Mouse (Mus musculus): Measurements from ENCODE around the gene Sfi1. TPM values are rescaled to one million over a fixed set of nuclear protein-coding genes. Genes with fewer than 3 reads are reported as not detected.
"Not testable (repeated sequence)": the region's sequence is repeated elsewhere in the genome, so short reads cannot be mapped to it uniquely, and the experiment has no call there.

Sfi1 gene
- polyA plus RNA-seq, 1 experiment from 2014 or later: 13.7 TPM

- not testable (repeated sequence) for H3K27ac ChIP-seq; DNase-seq (ENCODE audit: extremely low spot score, low spot score); H3K4me1 ChIP-seq; H3K4me3 ChIP-seq; H3K27me3 ChIP-seq (ENCODE audit: poor library complexity, severe bottlenecking)
- Histone ChIP-seq H3K36me3 (replicated peaks) (peaks cover 23% of the 10 kb centered on the region), H3K9me3 (peaks cover 25% of the 10 kb centered on the region)
- WGBS: 90% methylated on average over 3 of the region's 3 CpGs
These were observed 60.3 kb downstream of the Sfi1 start for GRCm38 (mm10) chr11:3132957-3133356.

DNA sequence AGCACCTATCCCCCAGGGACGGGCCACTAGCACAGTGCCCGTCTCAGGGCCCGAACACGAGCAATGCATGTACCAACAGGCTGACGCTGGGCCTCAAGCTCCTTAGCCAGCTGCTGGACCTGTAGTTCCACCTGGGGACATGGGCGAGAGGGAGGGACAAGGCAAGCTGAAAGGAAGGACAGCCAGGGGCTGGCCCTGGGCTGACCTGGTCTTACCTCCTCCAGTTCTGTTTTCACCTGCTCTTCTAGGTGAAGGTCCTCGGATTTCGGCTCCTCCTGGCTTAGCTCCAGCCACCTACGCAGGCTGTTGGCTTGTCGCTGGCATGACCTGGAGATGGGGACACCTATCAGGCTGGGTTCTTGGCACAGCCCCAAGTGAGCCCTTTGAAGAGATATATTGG is 61.3 kb downstream of the Sfi1 start:
- H3K27me3 ChIP-seq (ENCODE audit: poor library complexity, severe bottlenecking); H3K27ac ChIP-seq; H3K4me1 ChIP-seq; H3K4me3 ChIP-seq: not testable (repeated sequence)
- Histone ChIP-seq H3K9me3 (peaks cover 27% of the 10 kb centered on the region), H3K36me3 (replicated peaks) (peaks cover 23% of the 10 kb centered on the region)
- peak; percentile 38 for DNase-seq (ENCODE audit: extremely low spot score, low spot score)
- WGBS: 92% methylated on average over 10 of the region's 10 CpGs

GRCm38 (mm10) chr11:3129852-3130251 is 63.4 kb downstream of the Sfi1 start:
- 91% methylated on average over 8 of the region's 8 CpGs for WGBS
- peak; percentile 30 for DNase-seq (ENCODE audit: extremely low spot score, low spot score)
- not testable (repeated sequence) for H3K27ac ChIP-seq

GRCm38 (mm10) chr11:3129276-3129675 is 64.0 kb downstream of the Sfi1 start:
- Histone ChIP-seq H3K36me3 (replicated peaks) (peaks cover 21% of the 10 kb centered on the region), H3K9me3 (peaks cover 28% of the 10 kb centered on the region)
- 90% methylated on average over 2 of the region's 2 CpGs for WGBS
- not testable (repeated sequence) for DNase-seq (ENCODE audit: extremely low spot score, low spot score); H3K4me3 ChIP-seq; H3K27me3 ChIP-seq (ENCODE audit: poor library complexity, severe bottlenecking); H3K4me1 ChIP-seq; H3K27ac ChIP-seq

More at GRCm38 (mm10) chr11:3129852-3130251, 63.4 kb downstream of the Sfi1 start:
- not testable (repeated sequence) for H3K4me1 ChIP-seq; H3K27me3 ChIP-seq (ENCODE audit: poor library complexity, severe bottlenecking); H3K4me3 ChIP-seq
- H3K9me3 ChIP-seq: peaks cover 28% of the 10 kb centered on the region
- H3K36me3 ChIP-seq (replicated peaks): peaks cover 21% of the 10 kb centered on the region

GRCm38 (mm10) chr11:3127303-3127795 is 65.9 kb downstream of the Sfi1 start:
- 91% methylated on average over 5 of the region's 7 CpGs for WGBS
- H3K4me3 ChIP-seq; H3K27me3 ChIP-seq (ENCODE audit: poor library complexity, severe bottlenecking); H3K4me1 ChIP-seq; H3K27ac ChIP-seq: not testable (repeated sequence)
- Histone ChIP-seq H3K36me3 (replicated peaks) (peaks cover 15% of the 10 kb centered on the region), H3K9me3 (peaks cover 33% of the 10 kb centered on the region)
- DNase-seq (ENCODE audit: extremely low spot score, low spot score): peak; percentile 21

DNA sequence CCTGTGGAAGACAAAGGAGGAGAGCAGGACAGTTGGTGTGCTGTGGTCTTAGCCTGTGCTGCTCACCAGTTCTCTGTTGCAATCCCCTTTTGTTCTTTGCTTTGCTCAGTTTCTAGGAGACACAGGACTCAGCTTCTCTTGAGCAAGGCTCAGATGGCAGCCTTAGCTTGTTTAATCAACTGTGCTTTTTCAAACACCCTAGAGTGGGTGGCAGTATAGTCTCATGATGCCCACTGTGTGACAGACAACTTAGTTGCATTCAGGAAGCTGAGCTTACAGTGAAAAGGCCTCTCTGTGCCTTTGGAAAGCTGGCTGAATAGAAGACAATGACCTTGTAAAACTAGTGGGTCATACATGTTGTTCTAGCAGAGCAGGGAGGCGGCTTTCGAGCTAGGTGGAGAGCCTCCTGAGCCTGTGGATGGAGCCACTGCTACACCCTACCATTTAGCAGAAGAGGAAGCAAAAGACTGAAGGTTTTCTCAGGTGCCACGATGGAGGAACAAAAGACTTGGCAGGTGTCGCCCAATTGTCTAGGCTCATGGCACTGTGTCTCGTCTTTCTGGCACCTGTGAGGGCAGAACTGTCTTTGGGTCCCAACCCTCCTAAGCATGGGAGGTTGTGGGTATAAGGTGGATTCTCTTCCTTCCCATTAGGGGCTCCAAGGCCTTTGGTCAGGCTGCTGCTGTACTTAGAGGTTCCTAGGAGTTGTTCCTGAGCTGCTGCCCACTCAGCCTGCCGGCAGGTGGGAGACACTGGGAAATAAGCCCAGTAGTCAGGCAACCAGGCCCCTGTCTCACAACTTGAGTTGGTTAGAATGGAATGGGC is 66.6 kb downstream of the Sfi1 start:
- DNase-seq (ENCODE audit: extremely low spot score, low spot score); H3K4me1 ChIP-seq; H3K27ac ChIP-seq; H3K4me3 ChIP-seq; H3K27me3 ChIP-seq (ENCODE audit: poor library complexity, severe bottlenecking): not testable (repeated sequence)
- 85% methylated on average over 6 of the region's 6 CpGs for WGBS
- peaks cover 15% of the 10 kb centered on the region for H3K36me3 ChIP-seq (replicated peaks)
- peaks cover 32% of the 10 kb centered on the region for H3K9me3 ChIP-seq

- H3K4me3 ChIP-seq; H3K4me1 ChIP-seq; H3K27ac ChIP-seq; DNase-seq (ENCODE audit: extremely low spot score, low spot score); H3K27me3 ChIP-seq (ENCODE audit: poor library complexity, severe bottlenecking): not testable (repeated sequence)
- Histone ChIP-seq H3K36me3 (replicated peaks) (peaks cover 10% of the 10 kb centered on the region), H3K9me3 (peaks cover 37% of the 10 kb centered on the region)
- whole genome bisulfite sequencing: 84% methylated on average over 4 of the region's 4 CpGs
These were observed 67.3 kb downstream of the Sfi1 start for GRCm38 (mm10) chr11:3125922-3126321.

DNA sequence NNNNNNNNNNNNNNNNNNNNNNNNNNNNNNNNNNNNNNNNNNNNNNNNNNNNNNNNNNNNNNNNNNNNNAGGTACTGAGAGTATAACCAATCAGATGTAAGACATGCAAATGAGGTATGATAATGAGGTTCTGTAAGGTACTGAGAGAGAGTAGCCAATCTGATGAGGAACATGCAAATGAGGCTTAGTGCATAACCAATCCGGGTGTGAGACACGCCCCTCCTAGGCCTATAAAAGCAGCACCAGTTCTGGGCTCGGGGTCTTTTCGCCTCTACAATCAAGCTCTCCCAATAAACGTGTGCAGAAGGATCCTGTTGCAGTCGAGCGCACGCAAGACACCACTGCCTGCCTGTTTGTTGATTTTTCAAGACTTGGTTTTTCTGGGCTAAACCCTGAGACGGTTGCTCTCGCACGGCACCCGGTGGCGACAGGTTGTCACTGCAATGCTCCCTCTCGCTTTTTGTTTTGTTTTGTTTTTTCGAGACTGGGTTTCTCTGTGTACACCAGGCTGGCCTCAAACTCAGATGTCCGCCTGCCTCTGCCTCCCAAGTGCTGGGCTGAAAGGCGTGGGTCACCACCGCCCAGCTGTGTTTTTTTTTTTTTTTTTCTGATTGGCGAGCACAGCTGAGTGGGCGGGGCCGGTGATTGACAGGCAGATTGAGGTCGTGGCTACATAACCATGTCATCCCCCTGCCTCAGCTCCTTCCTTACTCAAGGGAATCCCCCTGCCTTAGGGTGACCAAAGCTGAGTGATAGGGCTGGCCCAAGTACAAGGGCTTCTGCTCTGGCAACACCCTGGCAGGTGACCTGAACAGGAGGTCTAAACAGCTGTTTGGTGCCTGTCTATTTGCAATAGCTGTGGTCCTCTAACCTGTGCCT is 68.1 kb downstream of the Sfi1 start:
- H3K27me3 ChIP-seq (ENCODE audit: poor library complexity, severe bottlenecking); H3K27ac ChIP-seq; DNase-seq (ENCODE audit: extremely low spot score, low spot score); H3K36me3 ChIP-seq (replicated peaks); H3K4me1 ChIP-seq; H3K4me3 ChIP-seq: not testable (repeated sequence)
- peaks cover 40% of the 10 kb centered on the region for H3K9me3 ChIP-seq
- 90% methylated on average over 22 of the region's 22 CpGs for WGBS

DNA sequence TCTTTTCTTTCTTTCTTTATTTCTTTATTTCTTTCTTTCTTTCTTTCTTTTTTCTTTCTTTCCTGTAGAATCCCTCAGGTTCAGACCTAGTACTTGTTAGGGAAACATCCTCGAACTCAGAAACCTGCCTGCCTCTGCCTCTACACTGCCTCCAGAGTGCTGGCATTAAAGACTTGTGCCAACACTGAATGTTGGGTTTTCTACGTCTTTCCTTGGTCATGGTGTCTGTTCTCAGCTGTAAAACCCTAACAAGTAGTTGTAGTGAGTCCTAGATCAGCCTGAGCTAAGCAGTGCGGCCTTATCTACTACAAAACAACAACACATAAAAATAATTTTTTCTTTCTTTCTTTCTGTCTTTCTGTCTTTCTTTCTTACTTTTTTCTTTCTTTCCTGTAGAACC is 78.9 kb downstream of the Sfi1 start:
- Histone ChIP-seq H3K36me3 (replicated peaks) (no peaks in the 10 kb centered on the region), H3K9me3 (peaks cover 59% of the 10 kb centered on the region), H3K4me3 (no peak overlapping the region), H3K27me3 (ENCODE audit: poor library complexity, severe bottlenecking) (no peaks in the 10 kb centered on the region), H3K27ac (no peak overlapping the region), H3K4me1 (no peaks in the 10 kb centered on the region)
- 75% methylated on average over 3 of the region's 3 CpGs for WGBS
- no peak for DNase-seq (ENCODE audit: extremely low spot score, low spot score)

DNA sequence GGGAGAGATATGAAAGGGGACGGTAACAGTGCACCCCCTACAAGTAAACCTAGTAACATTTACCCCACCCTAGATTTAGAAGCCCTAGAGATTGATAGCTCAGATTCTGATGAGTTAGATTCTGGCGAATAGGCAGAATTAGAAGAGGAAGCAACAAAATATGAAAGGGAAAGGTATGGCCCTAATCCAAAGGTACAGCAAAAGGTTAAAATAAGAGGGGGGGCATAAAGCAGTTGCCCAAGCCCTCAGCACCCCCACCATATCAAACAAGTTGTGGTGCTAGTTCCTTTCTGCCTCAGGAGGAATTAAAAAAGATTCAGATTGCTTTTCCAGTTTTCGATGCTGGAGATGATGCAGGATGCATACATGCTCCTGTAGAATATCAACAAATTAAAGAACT is 87.1 kb downstream of the Sfi1 start:
- Histone ChIP-seq H3K4me1 (no peaks in the 10 kb centered on the region), H3K36me3 (replicated peaks) (no peaks in the 10 kb centered on the region), H3K4me3 (no peak overlapping the region), H3K27ac (no peak overlapping the region), H3K9me3 (peaks cover 95% of the 10 kb centered on the region), H3K27me3 (ENCODE audit: poor library complexity, severe bottlenecking) (no peaks in the 10 kb centered on the region)
- 86% methylated on average over 3 of the region's 3 CpGs for WGBS
- no peak for DNase-seq (ENCODE audit: extremely low spot score, low spot score)

GRCm38 (mm10) chr11:3105261-3105731 is 88.0 kb downstream of the Sfi1 start:
- WGBS: 93% methylated on average over 21 of the region's 21 CpGs
- Histone ChIP-seq H3K27me3 (ENCODE audit: poor library complexity, severe bottlenecking) (no peaks in the 10 kb centered on the region), H3K4me3 (no peak overlapping the region), H3K27ac (no peak overlapping the region), H3K4me1 (no peaks in the 10 kb centered on the region), H3K36me3 (replicated peaks) (no peaks in the 10 kb centered on the region), H3K9me3 (peaks cover 94% of the 10 kb centered on the region)
- no peak for DNase-seq (ENCODE audit: extremely low spot score, low spot score)

DNA sequence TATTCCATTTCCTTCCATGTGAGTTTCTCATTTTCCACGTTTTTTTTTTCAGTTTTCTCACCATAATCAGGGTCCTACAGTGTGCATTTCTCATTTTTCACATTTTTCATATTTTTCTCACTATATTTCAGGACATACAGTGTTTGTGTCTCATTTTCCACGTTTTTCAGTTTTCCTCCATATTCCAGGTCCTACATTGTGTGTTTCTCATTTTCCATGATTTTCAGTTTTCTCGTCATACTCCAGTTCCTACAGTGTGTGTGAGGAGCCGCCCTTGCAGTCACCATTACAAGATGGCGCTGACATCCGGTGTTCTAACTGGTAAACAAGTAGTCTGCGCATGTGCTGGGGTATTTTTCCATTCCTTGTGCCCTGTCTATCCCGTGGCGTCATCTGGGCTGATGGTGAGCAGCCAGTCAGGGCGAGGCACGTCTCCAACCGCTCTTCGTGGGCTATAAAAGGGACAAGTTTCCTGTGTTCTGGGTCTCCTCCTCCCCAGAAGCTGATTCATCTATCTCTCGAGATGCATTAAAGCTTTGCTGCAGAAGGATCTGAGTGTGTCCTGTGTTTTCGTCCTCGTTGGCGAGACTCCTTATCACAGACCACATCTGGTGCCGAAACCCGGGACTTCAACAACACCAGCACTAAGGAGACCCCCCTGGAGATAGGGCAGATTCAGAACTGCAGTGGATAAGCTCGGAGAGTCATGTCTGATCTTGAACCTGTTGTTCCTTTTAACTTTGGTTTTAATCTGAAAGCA is 88.6 kb downstream of the Sfi1 start:
- 88% methylated on average over 20 of the region's 20 CpGs for WGBS
- peaks cover 96% of the 10 kb centered on the region for H3K9me3 ChIP-seq
- not testable (repeated sequence) for H3K27ac ChIP-seq; H3K36me3 ChIP-seq (replicated peaks); H3K4me3 ChIP-seq; H3K4me1 ChIP-seq; DNase-seq (ENCODE audit: extremely low spot score, low spot score); H3K27me3 ChIP-seq (ENCODE audit: poor library complexity, severe bottlenecking)
